Mouse (Mus musculus): ENCODE results near the gene Ptma.
"Not testable (repeated sequence)": the region's sequence is repeated elsewhere in the genome, so short reads cannot be mapped to it uniquely, and the experiment has no call there.

Gene Ptma

DNA sequence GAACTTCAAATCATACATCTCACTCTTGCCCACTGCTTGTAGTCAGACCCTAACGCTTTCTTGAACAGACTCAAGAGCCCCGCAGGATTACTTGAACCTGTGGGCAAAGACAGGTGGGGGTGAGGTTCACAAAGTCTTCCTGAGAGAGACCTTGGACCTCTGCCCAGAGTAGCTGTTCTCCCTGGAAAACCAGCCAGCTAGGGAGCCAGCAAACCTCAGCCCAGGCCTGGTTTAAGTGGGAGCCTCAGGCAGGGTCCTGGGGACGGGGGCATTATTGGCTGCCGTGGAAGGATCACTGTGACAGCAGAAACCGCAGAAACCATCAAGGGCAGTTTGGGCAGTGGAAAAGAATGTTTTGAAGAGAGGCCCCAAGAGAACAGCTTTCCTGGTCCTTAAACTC, 29.2 kb upstream of the Ptma start:
- no peak for DNase-seq

DNA sequence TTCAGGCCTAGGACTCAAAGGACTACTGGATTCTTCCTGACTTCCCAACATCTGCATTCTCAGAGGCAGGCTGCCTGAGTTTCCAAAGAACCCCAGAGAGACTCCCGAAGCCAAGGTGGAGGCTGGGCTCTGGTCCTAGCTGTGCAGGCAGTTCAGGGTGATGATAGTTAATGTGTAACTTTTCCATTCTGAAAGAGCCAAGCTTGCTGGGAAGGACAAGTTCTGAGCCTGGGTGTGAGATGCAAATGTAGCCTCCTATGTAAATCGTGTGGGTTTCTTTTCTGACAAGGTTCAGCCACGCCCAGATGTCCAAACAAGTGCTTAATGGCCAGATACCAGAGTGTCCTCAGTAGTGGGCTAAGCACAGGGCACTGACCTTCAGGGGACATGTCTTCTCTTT, 28.5 kb upstream of the Ptma start:
- DNase-seq = no peak

DNA sequence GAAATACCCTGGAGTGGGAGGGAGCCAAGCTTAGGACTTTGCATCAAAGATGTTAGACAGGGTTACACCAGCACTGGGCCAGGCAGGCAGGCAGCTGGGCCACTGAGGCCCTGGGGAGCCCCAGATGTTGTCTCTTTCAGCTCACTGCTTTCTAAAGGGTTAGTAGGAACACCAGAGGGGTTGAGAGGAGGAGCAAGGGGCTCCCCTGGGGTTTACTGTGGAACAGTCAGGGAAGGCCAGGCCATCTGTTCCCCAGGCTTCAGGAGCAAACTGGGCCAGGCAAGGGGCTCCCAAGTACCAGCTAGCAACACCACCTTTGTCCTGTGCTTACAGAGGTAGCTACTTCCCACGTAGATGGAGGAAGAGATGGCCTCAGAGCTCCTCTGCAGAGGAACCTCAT, 27.9 kb upstream of the Ptma start:
- no peak for DNase-seq

DNA sequence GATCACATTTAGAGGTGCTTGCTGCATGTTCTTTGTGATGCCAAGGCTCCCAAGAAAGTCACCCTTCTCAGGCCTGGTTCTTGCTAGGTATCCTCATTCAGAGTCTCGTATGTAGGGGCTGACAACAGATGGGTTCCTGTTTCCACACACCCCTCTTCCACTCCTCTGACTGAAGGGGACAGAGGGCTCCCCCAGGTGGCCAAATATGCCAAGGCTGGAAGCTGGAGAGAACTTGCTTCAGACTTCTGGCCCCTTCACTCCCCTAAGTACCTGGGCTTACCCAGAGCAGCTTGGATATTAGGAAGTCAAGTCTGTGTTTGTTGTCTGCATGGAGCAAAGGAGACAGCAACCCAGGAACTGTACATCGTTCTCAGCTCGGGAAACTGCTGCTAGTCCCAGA, 26.6 kb upstream of the Ptma start:
- DNase-seq = peak; percentile 47

DNA sequence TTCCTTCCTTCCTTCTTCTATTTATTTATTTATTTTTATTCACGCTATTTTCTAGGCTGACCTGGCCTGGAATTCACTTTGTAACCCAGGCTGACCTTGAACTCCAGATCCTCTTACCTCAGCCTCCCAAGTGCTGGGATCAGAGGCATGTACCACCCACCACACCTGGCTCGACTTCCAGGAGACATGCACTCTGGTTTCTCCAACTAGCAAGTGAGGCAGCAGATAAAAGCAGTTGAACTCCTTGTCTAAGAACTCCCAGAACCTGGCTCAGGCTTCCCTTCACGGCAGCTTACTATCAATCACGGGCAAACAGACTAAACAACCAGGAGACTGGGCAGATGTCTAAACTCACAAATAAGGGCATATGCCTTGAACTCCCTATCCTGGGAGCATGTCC, 25.8 kb upstream of the Ptma start:
- no peak for DNase-seq

DNA sequence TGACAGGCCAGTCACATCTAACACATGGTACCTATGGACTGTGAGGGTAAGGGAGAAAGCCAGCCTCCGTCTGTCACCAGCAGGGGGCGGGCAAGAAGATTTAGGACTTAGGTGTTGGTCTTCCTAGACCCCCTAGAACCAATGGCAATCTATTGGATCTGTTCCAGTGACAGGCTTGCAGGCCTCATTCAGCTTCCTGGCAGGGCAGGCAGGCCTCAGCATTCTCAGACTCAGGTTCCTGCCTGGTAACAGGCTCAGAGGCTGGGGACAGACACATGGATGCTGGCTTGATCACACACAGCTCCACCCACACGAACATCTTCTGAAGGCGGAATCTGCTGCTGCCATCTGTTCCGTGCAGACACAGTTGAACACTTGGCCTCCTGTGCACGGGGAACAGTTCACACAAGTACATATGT, 25.4 kb upstream of the Ptma start:
- peak; percentile 89 for DNase-seq

DNA sequence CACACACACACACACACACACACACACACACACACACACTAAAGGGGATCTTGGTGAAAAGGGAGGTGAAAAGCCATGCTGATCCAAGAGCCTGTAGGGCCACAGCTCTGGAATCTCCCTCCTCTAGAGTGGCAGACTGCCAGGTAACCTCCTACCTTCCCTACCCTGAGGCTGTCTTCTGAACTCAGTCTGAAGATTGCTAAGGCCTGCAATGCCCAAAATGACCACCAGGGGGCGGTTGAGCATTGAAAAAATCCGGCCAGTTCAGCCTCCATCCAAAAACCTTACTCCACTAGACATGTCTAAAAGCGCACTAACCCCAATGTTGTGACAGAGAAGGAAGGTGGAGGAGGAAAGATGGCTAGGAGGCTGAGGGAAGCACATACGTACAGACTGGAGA, 25.0 kb upstream of the Ptma start:
- peak; percentile 93 for DNase-seq

DNA sequence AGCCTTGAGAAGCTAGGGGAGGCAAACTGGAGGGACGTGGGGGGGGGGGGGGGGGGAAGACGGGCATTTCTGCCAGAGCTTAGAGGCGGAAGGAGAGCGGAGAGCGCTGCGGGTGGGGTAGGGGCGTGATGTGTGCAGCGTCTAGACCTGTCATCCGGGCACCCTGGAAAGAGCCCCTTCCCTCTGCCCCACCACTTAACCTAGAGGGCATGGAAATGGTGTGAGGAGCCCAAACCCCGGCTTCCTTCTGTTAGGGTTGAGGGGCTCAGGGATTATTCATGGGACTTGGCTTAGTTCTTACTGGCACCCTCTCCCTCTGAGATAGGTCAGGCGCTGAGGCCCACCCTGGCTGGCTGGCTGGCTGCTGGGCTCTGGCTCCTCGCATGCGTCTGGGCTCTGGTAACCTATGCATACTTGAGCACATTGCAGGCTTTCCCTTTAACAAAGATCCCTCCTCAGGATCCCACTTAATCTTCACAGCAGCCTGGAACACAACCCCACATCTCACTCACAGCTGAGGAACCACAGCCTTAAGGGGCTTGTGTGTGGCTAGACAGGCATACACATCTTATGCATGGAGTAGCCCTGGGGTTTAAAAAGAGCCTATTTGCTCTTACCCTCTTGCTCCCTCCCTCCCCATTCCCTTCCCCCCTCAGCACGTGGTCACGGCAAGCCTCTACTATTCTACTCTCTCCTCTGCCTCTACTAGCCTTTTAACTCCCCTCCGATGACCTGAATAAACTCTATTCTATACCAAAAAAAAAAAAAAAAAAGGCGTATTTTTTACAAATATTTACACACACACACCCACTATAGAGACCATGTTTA, 24.1 kb upstream of the Ptma start:
- no peak for DNase-seq

DNA sequence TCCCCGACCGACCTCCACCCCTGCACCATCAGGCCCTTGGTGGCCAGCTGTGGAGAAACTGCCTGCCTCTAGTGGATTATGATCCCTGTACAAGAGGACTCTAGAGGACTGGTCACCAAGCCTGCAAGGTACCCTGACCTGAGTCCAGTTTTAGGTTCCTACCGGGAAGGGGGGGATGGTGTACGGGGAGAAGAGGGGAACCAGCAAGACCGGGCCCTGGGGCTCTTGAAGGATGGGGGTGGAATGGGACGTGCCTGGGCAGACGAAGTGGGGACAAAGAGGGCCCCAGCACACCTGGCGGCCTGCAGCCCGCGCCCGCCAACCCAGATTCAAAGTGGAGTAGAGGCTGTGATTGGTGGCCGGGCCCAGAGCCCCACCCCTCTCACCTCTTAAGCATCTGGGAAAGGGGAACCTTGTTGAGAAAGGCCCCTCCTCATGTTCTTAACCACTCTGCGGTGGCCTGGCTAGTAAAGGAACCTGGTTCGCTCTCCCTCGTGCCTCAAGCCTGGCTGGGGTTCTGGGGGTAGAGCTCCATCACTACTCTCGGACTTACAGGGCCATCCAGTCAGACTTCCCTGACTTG, 23.3 kb upstream of the Ptma start:
- DNase-seq = no peak

DNA sequence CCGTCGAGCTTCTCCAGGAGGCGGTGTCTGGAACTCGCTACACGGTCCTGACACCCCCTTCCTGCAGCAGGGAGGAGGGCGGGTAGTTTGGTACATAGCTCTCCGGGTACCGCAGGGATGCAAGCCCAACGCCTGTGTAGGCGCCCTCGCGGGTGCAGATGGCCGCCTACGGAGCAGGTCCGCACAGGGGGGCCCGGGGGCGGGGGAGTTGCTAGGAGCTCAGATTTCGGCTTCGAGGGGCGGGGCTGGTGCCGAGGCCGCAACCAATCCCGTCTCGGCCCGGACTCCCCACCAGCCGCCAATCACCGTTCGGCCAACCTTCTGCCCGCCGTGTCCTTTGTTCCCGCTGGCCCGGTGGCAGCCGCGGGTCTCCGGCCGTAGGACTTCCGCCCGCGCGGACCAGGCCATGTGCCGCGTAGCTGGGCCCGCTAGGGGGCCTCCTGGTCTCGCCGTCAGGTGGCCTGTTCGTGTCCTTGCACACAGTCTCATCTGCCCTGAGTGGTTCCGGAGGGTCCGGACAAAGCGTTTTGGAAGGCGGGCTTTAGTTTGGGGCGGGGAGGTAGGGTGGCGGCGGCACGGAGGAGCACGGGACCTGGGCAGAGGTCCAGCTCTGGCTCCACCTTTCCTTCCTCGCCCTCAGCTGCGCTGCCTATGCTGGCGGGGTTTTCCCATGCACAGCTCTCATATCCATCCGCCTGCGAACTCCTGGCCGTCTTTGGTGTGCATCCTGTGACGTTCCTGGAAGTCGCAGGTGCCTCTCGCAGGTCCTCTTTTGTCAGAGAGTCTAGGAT, 22.4 kb upstream of the Ptma start:
- DNase-seq = peak; percentile 96

DNA sequence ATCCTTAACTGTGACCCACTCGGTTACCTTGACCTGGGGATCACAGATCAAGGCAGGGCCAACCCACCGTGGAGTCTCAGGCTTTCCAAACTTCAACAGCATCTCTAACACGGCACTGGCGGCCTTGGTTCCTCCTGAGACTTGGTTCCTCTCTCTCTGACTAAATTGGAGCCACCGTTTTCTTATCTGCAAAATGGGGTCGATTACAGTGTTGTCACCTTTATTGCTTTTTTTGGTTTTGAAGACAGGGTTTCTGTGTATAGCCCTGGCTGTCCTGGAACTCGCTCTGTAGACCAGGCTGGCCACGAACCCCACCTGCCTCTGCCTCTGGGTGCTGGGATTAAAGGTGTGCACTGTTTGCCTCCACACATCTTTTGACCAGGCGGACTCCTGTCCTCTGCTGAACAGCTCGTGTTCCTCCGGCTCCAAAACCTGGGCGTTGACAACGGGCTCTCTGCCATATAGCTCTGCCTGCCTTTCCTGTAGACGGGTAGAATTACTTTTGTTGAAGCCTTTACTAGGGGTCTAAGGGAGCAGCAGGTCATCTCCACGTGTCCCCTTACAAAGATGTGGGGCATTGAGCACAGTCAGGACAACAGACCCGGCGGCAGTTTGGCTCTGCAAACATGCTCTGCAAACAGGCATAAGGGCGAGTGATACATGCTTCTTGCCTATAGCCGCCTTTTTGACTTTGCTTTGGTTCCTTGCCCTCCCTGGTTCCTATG, 21.7 kb upstream of the Ptma start:
- no peak for DNase-seq

DNA sequence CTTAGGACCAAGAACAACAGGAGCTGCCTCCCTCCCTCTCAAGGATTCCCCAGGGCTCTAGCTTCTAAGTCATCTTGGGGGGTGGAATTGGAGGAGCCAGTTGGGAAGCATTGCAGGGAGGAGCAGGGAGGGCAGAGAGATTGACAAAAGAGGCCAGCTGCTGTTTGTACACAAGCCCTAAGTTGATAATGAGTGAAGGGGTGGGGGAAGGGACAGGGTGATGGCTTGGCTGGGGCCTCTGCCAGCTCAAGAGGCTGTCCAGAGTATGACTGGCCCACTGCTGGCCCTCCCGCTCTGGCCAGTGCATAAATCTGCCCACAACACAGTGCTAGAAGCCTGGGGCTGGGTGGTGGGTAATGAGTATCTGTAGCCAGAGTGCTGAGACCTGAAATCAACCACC, 21.1 kb upstream of the Ptma start:
- DNase-seq = peak; percentile 40

DNA sequence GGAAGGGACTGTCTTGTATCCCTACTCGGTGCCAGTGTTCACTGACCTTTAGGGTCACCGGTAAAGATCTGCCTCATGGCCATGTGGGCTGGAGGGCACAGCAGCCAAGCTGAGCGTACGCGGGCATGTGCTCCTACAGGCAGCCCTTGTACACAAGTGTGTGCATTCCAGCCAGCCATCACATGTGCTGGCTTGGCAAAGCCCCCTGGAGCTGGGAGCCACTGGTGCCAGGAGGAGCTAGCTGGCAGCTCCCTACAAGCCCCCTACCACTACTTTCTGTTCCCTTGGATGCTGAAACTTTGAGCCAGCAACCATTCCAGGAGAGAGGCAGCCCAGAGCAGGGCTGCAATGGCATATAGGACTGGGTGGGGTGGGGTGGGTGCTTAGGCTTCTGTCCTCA, 20.1 kb upstream of the Ptma start:
- no peak for DNase-seq

DNA sequence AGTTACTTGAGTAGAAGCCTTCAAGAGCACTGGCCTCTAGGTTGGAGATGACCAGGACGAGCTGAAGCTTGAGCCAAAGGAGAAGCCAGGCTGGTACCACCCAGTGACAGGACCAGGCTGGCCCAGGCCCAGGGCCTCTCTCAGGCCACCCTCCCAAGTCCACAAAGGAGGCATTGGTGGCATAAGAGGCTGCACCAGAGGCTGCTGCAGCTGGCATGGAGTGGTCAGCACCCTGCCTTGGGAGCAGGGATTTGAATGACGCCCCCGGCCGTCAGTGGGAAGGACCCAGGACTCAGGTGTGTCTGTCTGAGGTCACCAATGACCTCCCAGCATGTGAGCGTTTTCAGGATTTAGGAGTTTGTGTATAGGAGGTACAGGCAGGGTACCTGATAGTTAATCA, 18.7 kb upstream of the Ptma start:
- peak; percentile 51 for DNase-seq

DNA sequence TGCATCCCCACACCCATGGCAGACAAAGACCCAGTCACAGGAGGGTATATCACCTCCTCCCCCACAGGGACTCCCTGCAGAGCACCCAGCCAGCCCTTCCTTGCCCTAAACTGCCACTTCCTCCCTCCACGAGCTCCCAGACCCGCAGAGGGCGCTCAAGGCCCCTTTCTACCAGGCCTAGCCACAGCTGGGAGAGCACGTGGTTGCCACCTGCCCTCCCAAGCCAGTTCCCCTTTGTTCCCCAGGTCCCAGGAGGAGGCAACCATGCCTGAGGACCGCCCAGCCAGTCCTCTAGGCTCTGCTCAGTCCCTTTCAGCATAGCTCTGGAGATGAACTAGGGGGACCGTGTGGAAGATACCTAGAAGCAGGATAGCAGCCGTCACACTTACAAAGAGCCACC, 17.1 kb upstream of the Ptma start:
- DNase-seq = peak; percentile 81

DNA sequence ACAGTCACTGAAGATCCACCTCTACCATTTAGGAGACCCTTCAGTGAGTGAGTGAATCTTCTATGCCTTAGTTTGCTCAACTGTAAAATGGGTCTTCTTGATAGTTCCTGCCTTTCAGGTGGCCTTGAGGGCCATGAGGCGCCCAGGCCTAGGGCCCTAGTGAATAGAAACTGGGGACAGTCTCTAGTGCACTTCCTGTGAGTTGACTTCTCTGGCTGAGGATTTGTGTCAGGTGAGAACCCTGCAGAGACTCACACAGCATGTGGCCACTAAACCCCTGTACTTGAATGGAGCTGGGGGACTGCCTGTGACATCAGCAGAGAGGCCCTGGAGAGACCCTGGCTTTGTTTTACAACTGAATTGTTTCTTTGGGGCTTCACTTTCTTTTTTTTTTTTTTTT, 16.3 kb upstream of the Ptma start:
- DNase-seq = no peak

DNA sequence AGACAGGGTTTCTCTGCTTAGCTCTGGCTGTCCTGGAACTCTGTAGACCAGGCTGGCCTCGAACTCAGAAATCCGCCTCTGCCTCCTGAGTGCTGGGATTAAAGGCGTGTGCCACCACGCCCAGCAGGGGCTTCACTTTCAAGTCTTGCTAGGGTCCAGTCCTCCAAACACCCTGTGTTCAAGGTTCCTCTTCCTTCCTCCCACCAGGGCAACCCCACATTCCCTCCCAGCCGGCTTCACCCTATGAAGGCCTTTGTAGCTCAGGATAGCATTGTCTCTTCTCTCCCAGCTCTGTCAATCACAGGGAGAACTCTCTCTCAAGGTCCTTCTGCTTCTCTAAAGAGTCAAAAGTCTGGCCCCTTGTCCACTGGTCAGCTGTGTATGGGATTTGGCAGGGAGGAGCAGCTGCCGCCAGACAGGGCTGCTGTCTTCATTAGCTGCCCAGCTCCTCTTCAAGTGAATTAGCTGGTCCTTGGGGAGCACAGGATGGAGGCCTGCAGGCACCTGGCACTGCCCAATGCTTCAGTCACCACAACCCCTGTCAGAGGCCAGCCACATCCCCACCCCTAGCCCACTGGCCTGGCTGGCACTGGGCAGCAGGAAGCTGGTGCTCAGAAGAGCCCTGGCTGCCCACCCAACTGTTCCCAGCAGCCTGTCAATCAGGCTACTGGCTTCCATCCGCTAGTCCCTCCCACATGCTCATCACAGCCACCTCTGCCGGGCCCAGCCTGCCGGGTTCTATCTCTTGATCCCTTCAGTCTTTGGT, 15.7 kb upstream of the Ptma start:
- no peak for DNase-seq

DNA sequence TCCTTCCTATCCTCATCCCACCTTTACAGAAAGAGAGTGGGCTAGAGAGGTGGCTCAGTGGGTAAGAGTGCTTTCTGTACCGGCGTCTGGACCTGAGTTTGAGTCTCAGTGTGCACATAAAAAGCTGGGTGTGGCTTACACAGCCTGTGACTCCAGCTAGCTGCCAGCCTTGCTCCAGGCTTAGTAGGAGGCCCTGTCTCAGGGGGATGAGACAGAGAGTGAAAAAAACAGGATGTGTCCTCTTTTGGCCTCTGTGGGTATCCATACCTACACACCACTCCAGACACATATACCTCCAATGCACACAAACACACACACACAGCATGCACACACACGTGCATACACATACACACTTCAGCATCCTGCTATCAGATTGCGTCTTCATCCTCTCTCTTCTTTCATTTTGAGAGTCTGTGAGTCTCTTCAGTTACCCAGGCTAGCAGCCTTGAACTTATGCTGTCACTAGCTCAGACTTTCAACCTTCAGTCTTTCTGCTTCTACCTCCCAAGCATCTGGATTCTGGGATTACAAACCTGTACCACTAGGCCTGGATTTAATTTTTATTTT, 14.3 kb upstream of the Ptma start:
- no peak for DNase-seq

DNA sequence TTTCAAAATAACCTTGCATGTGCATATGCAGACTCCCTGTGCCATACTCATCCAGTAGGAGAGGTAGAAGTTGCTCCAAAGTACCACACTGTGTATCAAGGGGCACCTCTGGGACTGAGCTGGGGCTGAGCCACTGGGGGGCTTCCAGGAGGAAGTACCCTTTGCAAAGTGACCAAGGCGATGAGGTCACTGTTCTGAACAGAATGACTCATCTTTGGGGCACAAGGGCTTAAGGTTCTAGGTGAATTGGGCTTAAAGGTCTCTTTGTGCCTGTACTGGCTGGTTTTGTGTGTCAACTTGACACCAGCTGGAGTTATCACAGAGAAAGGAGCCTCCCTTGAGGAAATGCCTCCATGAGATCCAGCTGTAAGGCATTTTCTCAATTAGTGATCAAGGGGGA, 13.5 kb upstream of the Ptma start:
- DNase-seq = not testable (repeated sequence)

DNA sequence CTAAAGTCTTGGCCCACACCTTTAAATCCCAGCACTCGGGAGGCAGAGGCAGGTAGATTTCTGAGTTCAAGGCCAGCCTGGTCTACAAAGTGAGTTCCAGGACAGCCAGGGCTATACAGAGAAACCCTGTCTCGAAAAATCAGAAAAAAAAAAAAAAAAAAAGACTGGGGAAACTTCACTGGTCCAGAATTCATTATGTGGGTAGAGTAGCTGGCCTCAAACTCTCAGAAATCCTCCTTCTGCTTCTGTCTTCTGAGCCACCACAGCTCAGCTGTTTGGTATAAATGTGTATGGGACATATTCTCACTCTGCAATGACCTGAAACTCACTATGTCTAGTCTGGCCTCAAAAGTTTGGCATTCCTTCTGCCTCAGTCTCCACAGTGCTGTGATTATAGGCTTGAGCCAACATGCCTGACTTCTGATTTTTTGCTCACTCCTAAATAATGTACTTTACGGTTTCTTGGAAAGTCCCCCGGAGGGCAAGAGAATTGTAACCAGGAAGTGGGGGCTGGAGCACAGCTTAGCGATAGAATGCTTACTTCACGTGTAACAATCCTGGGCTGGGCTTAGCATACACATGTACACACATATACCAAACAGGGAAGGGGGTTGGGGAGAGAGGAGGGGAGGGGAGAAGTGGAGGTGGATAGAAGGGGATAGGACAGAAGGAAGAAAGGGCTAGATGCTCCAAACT, 10.7 kb upstream of the Ptma start:
- no peak for DNase-seq

DNA sequence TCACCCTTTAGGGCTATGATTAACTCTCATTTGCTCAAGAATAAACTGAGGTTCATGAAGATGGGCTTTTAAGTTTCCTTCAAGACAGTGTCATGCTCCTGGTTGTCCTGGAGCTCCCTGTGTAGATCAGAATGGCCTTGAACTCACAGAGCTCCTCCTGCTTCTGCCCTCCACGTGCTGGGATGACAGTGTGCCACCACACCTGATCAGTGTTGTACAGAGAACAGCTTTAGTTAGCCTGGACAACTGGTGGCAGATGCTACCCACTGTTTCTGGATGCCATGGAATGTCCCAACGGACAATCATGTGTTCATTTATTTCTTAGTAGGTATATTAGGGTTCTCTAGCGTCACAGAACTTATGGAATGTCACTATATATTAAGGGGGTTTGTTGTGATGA, 9.4 kb upstream of the Ptma start:
- no peak for DNase-seq

DNA sequence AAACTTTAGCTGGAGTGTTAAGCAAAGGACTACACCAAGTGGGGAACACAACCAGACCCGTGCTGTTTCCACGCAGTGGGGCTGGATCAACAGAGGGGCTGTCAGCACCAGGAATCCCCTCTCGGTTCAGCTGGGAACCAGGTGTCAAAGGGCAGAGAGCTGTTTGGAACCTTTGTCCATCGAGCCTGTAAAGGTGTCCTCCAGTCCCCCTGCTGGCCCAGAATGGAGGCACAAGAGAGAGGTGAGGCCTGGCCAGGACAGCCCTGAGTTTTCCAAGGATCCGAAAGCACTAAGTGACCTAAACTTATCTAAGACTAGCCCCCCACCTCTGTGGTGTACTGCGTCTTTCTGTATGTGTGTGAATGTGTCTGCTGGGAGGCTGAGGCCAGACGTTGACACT, 6.2 kb upstream of the Ptma start:
- DNase-seq = no peak

Data from right cerebral cortex, adult 18-20 months (tissue).